Mouse (Mus musculus): ENCODE measurements around the gene Gfer.
"Not testable (repeated sequence)": the region's sequence is repeated elsewhere in the genome, so short reads cannot be mapped to it uniquely, and the experiment has no call there.

Gfer gene

GRCm38 (mm10) chr17:24722220-24722924 is 26.4 kb upstream of the Gfer start:
- DNase-seq (ENCODE audit: low spot score), result no peak

- DNase-seq (ENCODE audit: low spot score), result not testable (repeated sequence)
These were observed 25.5 kb upstream of the Gfer start for GRCm38 (mm10) chr17:24721383-24721955.

GRCm38 (mm10) chr17:24720616-24721015 is 24.7 kb upstream of the Gfer start:
- not testable (repeated sequence) for DNase-seq (ENCODE audit: low spot score)

GRCm38 (mm10) chr17:24719494-24720222 is 23.7 kb upstream of the Gfer start:
- DNase-seq (ENCODE audit: low spot score), result peak; percentile 97

- not testable (repeated sequence) for DNase-seq (ENCODE audit: low spot score)
These were observed 23.0 kb upstream of the Gfer start for GRCm38 (mm10) chr17:24718938-24719337.

- DNase-seq (ENCODE audit: low spot score), result no peak
These were observed 22.0 kb upstream of the Gfer start, which contains the start of the genes Rnf151 and Rps2 for GRCm38 (mm10) chr17:24717943-24718342. TSS of gene Rnf151 (minus strand) at chr17:24718063. TSS of gene Rps2 (plus strand) at chr17:24718116.

- no peak for DNase-seq (ENCODE audit: low spot score)
These were observed 20.3 kb upstream of the Gfer start for GRCm38 (mm10) chr17:24716166-24716682.

GRCm38 (mm10) chr17:24715556-24715955 is 19.6 kb upstream of the Gfer start:
- no peak for DNase-seq (ENCODE audit: low spot score)

- no peak for DNase-seq (ENCODE audit: low spot score)
These were observed 12.7 kb upstream of the Gfer start for GRCm38 (mm10) chr17:24708646-24709045.

GRCm38 (mm10) chr17:24707801-24708425 is 12.0 kb upstream of the Gfer start:
- no peak for DNase-seq (ENCODE audit: low spot score)

- DNase-seq (ENCODE audit: low spot score), result peak; percentile 90
These were observed 11.2 kb upstream of the Gfer start, which contains the start of gene Tbl3 for GRCm38 (mm10) chr17:24706982-24707800. TSS of gene Tbl3 (minus strand) at chr17:24707660.

- DNase-seq (ENCODE audit: low spot score), result no peak
These were observed 9.9 kb upstream of the Gfer start for GRCm38 (mm10) chr17:24705821-24706220.

- DNase-seq (ENCODE audit: low spot score), result no peak
These were observed 5.3 kb upstream of the Gfer start for GRCm38 (mm10) chr17:24701251-24701650.

GRCm38 (mm10) chr17:24699473-24699872 is 3.5 kb upstream of the Gfer start:
- no peak for DNase-seq (ENCODE audit: low spot score)

- DNase-seq (ENCODE audit: low spot score), result no peak
These were observed 2.8 kb upstream of the Gfer start for GRCm38 (mm10) chr17:24698715-24699114.

- no peak for DNase-seq (ENCODE audit: low spot score)
These were observed 2.0 kb upstream of the Gfer start for GRCm38 (mm10) chr17:24697985-24698384.

- no peak for DNase-seq (ENCODE audit: low spot score)
These were observed 488 bp downstream of the Gfer start for GRCm38 (mm10) chr17:24695326-24696010.

- DNase-seq (ENCODE audit: low spot score), result no peak
These were observed 3.6 kb downstream of the Gfer start for GRCm38 (mm10) chr17:24692385-24692784.

- no peak for DNase-seq (ENCODE audit: low spot score)
These were observed 6.5 kb downstream of the Gfer start, which contains the start of gene Syngr3 for GRCm38 (mm10) chr17:24689251-24690081. TSS of gene Syngr3 (minus strand) at chr17:24689955.

- DNase-seq (ENCODE audit: low spot score), result no peak
These were observed 8.4 kb downstream of the Gfer start for GRCm38 (mm10) chr17:24687599-24687998.
